Mouse (Mus musculus) heart, adult 18-20 months (tissue): ENCODE data around the gene Colq. TPM values are rescaled to one million over a fixed set of nuclear protein-coding genes. Genes with fewer than 3 reads are reported as not detected.
A peak's percentile ranks its signal among the peaks of the same experiment; 100 is the strongest.
"Not testable (repeated sequence)": the region's sequence is repeated elsewhere in the genome, so short reads cannot be mapped to it uniquely, and the experiment has no call there.

Source experiments
- DNase-seq, 2 experiments: peaks; one replicate each; pipeline ENCODE4 v3.0.0; 2021 to 2022; ENCODE audit warnings: mixed read lengths in 1 of 2
- long read RNA-seq, 2 experiments: library from polyadenylated mRNA; stranded (forward); transcript quantifications; one replicate each; pipeline ENCODE4 v2.0.0; 2021
- total RNA-seq, 2 experiments: library from RNA; stranded (reverse); gene quantifications; 2 replicates each; pipeline ENCODE4 v1.2.3; 2021

Gene Colq
- total RNA-seq = 10 to 100 TPM in 1 of 2 experiments, 1 to 10 TPM in 1; 7.7 to 12.5 TPM
- long read RNA-seq, experiment 1, transcript Colq-201 (17 exons, 2,837 nt) = major isoform, 12 of 18 reads
- long read RNA-seq, experiment 1, partial matches to known transcripts = 2 of 18 reads
- long read RNA-seq, experiment 1, other reads (novel, unspliced or antisense) = 4 of 18 reads
- long read RNA-seq, experiment 2, transcript Colq-201 (17 exons, 2,837 nt) = major isoform, 10 of 11 reads
- long read RNA-seq, experiment 2, partial matches to known transcripts = 0 of 11 reads
- long read RNA-seq, experiment 2, other reads (novel, unspliced or antisense) = 1 of 11 reads

GRCm38 (mm10) chr14:31591243-31591642, at the start of gene Colq:
Colq (minus strand) TSS chr14:31591343.
- no peak for DNase-seq

- DNase-seq = no peak
Observed at GRCm38 (mm10) chr14:31640346-31640889, 49.3 kb upstream of the Colq start, which contains the start of gene Gm49387. Gm49387 (minus strand) TSS chr14:31640878.

- no peak for DNase-seq
Observed at GRCm38 (mm10) chr14:31630677-31631076, 39.5 kb upstream of the Colq start.

- no peak for DNase-seq
Observed at GRCm38 (mm10) chr14:31622748-31623147, 31.6 kb upstream of the Colq start.

- DNase-seq = no peak
Observed at GRCm38 (mm10) chr14:31620591-31621223, 29.6 kb upstream of the Colq start.

- no peak for DNase-seq
Observed at GRCm38 (mm10) chr14:31617997-31618396, 26.9 kb upstream of the Colq start.

- no peak for DNase-seq
Observed at GRCm38 (mm10) chr14:31617204-31617603, 26.1 kb upstream of the Colq start.

GRCm38 (mm10) chr14:31613671-31614070, 22.5 kb upstream of the Colq start:
- DNase-seq = no peak

- no peak for DNase-seq
Observed at GRCm38 (mm10) chr14:31611986-31612385, 20.8 kb upstream of the Colq start.

GRCm38 (mm10) chr14:31605514-31605913, 14.4 kb upstream of the Colq start:
- peak in 1 of 2 experiments; percentile 9 for DNase-seq

GRCm38 (mm10) chr14:31604916-31605315, 13.8 kb upstream of the Colq start:
- DNase-seq = peak; percentile 11 to 51

- DNase-seq = not testable (repeated sequence)
Observed at GRCm38 (mm10) chr14:31602616-31602979, 11.5 kb upstream of the Colq start.

GRCm38 (mm10) chr14:31601908-31602615, 10.9 kb upstream of the Colq start:
- no peak for DNase-seq

GRCm38 (mm10) chr14:31597446-31597845, 6.3 kb upstream of the Colq start:
- DNase-seq = no peak

- DNase-seq = no peak
Observed at GRCm38 (mm10) chr14:31596408-31596807, 5.3 kb upstream of the Colq start.

- no peak for DNase-seq
Observed at GRCm38 (mm10) chr14:31594693-31595092, 3.5 kb upstream of the Colq start.

GRCm38 (mm10) chr14:31593036-31593435, 1.9 kb upstream of the Colq start:
- DNase-seq = no peak

GRCm38 (mm10) chr14:31586451-31586850, 4.7 kb downstream of the Colq start:
- DNase-seq = no peak

- DNase-seq = no peak
Observed at GRCm38 (mm10) chr14:31583082-31583481, 8.1 kb downstream of the Colq start.

GRCm38 (mm10) chr14:31577966-31578735, 13.0 kb downstream of the Colq start:
- DNase-seq = no peak

GRCm38 (mm10) chr14:31576846-31577697, 14.1 kb downstream of the Colq start:
- peak in 1 of 2 experiments; percentile 20 for DNase-seq
